Mouse (Mus musculus) bone marrow, adult 2 months (tissue): ENCODE measurements around the gene Gjc3.

ENCODE experiments used
- CTCF ChIP-seq: fragments of 200-500 bp; IDR thresholded peaks from 2 replicates; pipeline ENCODE4 v1.5.1; 2011; ENCODE audit warnings: low read length, control low read depth; ENCODE audit not compliant: control insufficient read depth, insufficient read depth
- POLR2A ChIP-seq: fragments of 200-500 bp; IDR thresholded peaks from 2 replicates; pipeline ENCODE4 v1.6.1; 2011; ENCODE audit warnings: low read depth, mild to moderate bottlenecking, control low read depth, low read length, borderline replicate concordance; ENCODE audit not compliant: control insufficient read depth

DNA sequence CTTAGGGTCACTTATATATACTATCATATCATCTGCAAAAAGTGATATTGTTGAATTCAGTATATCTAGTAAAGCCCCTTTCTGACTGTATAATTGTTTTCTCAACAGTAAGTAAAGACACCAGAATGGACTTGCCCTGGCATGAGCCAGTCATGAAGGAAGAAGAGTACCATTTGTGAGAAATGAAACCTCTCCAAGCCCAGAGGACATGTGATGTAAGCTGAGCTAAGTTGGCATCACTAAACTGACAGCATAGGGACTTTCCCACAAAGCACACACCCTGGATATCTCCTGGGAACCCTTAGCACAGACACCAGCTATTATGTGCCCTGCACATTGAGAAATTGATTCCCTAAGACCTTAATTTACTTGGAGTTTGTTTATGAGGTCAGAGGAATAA lies 15.6 kb downstream of the Gjc3 start:
- TF ChIP-seq POLR2A (no peak), CTCF (no peak)
